8 mouse cellular contexts compared by ENCODE assay signal in genomic region chr14:108914336-108914735, GRCm38 (mm10). TPM values are rescaled to one million over a fixed set of nuclear protein-coding genes. Genes with fewer than 3 reads are reported as not detected.
DNase-seq lines count a peak whose midpoint lies in the region; ATAC-seq lines count a peak whose summit lies in the region.

No protein-coding gene starts in this region.

- 13% methylated on average over 16 of the region's 16 CpGs for WGBS in kidney, embryonic 15.5 days
- 16% methylated on average over 16 of the region's 16 CpGs for WGBS in embryonic facial prominence, embryonic 13.5 days
- 13% methylated on average over 16 of the region's 16 CpGs for WGBS in hindbrain, embryonic 11.5 days
- WGBS in midbrain, embryonic 15.5 days, result 6% methylated on average over 16 of the region's 16 CpGs

- H3K9ac ChIP-seq in kidney, embryonic 15.5 days, result no peak overlapping the region
- H3K9ac ChIP-seq in embryonic facial prominence, embryonic 13.5 days, result no peak overlapping the region
- peak overlapping the region; percentile 71; the same call in 1 of the 2 replicates for H3K9ac ChIP-seq in hindbrain, embryonic 11.5 days (ENCODE audit: low read depth, low read length)
- peak overlapping the region; percentile 90 for H3K9ac ChIP-seq in midbrain, embryonic 15.5 days

- no peak overlapping the region for H3K27ac ChIP-seq in kidney, embryonic 15.5 days
- no peak overlapping the region for H3K27ac ChIP-seq in embryonic facial prominence, embryonic 13.5 days
- H3K27ac ChIP-seq in hindbrain, embryonic 11.5 days (ENCODE audit: low read depth, low read length), result no peak overlapping the region
- H3K27ac ChIP-seq in midbrain, embryonic 15.5 days, result peak overlapping the region; percentile 96

- DNase-seq in kidney, adult 9 months, result no peak
- DNase-seq in hindbrain, embryonic 11.5 days (ENCODE audit: low spot score), result no peak
- no peak for DNase-seq in left cerebral cortex, postnatal 36 days (ENCODE audit: low spot score in 2 of 2)
- no peak for DNase-seq in gastrocnemius, adult 8-10 months (ENCODE audit: low spot score in 2 of 2)

- peaks cover 38% of the 10 kb centered on the region for H3K27me3 ChIP-seq in kidney, embryonic 15.5 days
- H3K27me3 ChIP-seq in embryonic facial prominence, embryonic 13.5 days, result peaks cover 50% of the 10 kb centered on the region
- H3K27me3 ChIP-seq in hindbrain, embryonic 11.5 days (ENCODE audit: control insufficient read depth, insufficient read depth, low read length), result peaks cover 3% of the 10 kb centered on the region; the same call in 1 of the 2 replicates
- H3K27me3 ChIP-seq in midbrain, embryonic 15.5 days (replicated peaks), result no peaks in the 10 kb centered on the region

- H3K4me3 ChIP-seq in kidney, embryonic 15.5 days (replicated peaks), result peak overlapping the region; percentile 45
- peak overlapping the region; percentile 46 for H3K4me3 ChIP-seq in embryonic facial prominence, embryonic 13.5 days
- peak overlapping the region; percentile 45 for H3K4me3 ChIP-seq in hindbrain, embryonic 11.5 days (ENCODE audit: low read depth, low read length)
- peak overlapping the region; percentile 74 for H3K4me3 ChIP-seq in midbrain, embryonic 15.5 days

- H3K9me3 ChIP-seq in kidney, embryonic 15.5 days (replicated peaks), result no peaks in the 10 kb centered on the region
- H3K9me3 ChIP-seq in embryonic facial prominence, embryonic 13.5 days, result no peaks in the 10 kb centered on the region
- H3K9me3 ChIP-seq in hindbrain, embryonic 11.5 days (ENCODE audit: control insufficient read depth, low read length), result no peaks in the 10 kb centered on the region
- no peaks in the 10 kb centered on the region for H3K9me3 ChIP-seq in midbrain, embryonic 15.5 days

- ATAC-seq in kidney, embryonic 15.5 days (replicated peaks; ENCODE audit: low FRiP score), result no peak
- no peak for ATAC-seq in embryonic facial prominence, embryonic 13.5 days (ENCODE audit: insufficient number of reproducible peaks, insufficient read depth, low FRiP score, low TSS enrichment, low read depth)
- no peak for ATAC-seq in hindbrain, embryonic 11.5 days (ENCODE audit: low FRiP score)
- ATAC-seq in midbrain, embryonic 15.5 days (replicated peaks), result no peak
- no peak for ATAC-seq in megakaryocyte, adult 5-6 weeks (ENCODE audit: poor library complexity, severe bottlenecking)

- peak overlapping the region; percentile 73 for H3K4me2 ChIP-seq in kidney, embryonic 15.5 days
- H3K4me2 ChIP-seq in embryonic facial prominence, embryonic 13.5 days, result peak overlapping the region; percentile 72
- H3K4me2 ChIP-seq in hindbrain, embryonic 11.5 days (replicated peaks; ENCODE audit: low read depth, low read length), result peak overlapping the region; percentile 84
- H3K4me2 ChIP-seq in midbrain, embryonic 15.5 days, result peak overlapping the region; percentile 78

- H3K4me1 ChIP-seq in kidney, embryonic 15.5 days, result peaks cover 42% of the 10 kb centered on the region
- H3K4me1 ChIP-seq in embryonic facial prominence, embryonic 13.5 days, result peaks cover 40% of the 10 kb centered on the region
- 0 out of 2 replicates have a peak, but pooled peaks cover 2% of the 10 kb centered on the region for H3K4me1 ChIP-seq in hindbrain, embryonic 11.5 days (replicated peaks; ENCODE audit: control insufficient read depth, insufficient read depth, low read length)
- peaks cover 16% of the 10 kb centered on the region for H3K4me1 ChIP-seq in midbrain, embryonic 15.5 days

- intact Hi-C loops in left cerebral cortex, postnatal 36 days (cut with DNase I), result loop anchor here (5.0 to 10.0 kb wide), 2 partner anchors 110 to 743 kb away; no protein-coding TSS in a partner anchor

- H3K36me3 ChIP-seq in kidney, embryonic 15.5 days, result no peaks in the 10 kb centered on the region
- H3K36me3 ChIP-seq in embryonic facial prominence, embryonic 13.5 days, result no peaks in the 10 kb centered on the region
- H3K36me3 ChIP-seq in hindbrain, embryonic 11.5 days (ENCODE audit: control insufficient read depth, insufficient read depth, low read length), result no peaks in the 10 kb centered on the region
- H3K36me3 ChIP-seq in midbrain, embryonic 15.5 days (replicated peaks), result no peaks in the 10 kb centered on the region

RNA-seq across cellular contexts. Expression of gene Slitrk1, which starts 0.4 kb away (rescaled TPM):
- polyA plus RNA-seq in kidney, embryonic 15.5 days (2015; fragmentation: Nextera tagmentation; extraction: Ambion mirVana), result 0.88 and 0.90 TPM in 2 replicates
- polyA plus RNA-seq in embryonic facial prominence, embryonic 13.5 days (2015; fragmentation: Nextera tagmentation; extraction: Ambion mirVana), result 1.9 and 2.1 TPM in 2 replicates
- polyA plus RNA-seq in hindbrain, embryonic 11.5 days (2014; fragmentation: Nextera tagmentation; extraction: Ambion mirVana), result 7.7 and 8.5 TPM in 2 replicates
- 26.8 and 31.0 TPM in 2 replicates for polyA plus RNA-seq in midbrain, embryonic 15.5 days (2015; fragmentation: Nextera tagmentation; extraction: Ambion mirVana)
- 10 to 100 TPM; 82.3 to 92.0 TPM for total RNA-seq in left cerebral cortex, postnatal 36 days (2021)
- total RNA-seq in megakaryocyte, adult 5-6 weeks (2015), result not detected in 2 replicates
- not detected in 2 replicates for total RNA-seq in megakaryocyte, adult 5-6 weeks (2017)
- under 1 TPM in 2 of 4 experiments, not detected in 2; 0.05 TPM for total RNA-seq in gastrocnemius, adult 8-10 months (2022)

Comparison
In these comparisons a context has a peak if more than half of its experiments do, and no peak if none do; other contexts are left out.
1. H3K9ac ChIP-seq: peak in hindbrain, embryonic 11.5 days (single experiment) and midbrain, embryonic 15.5 days (single experiment); none in kidney, embryonic 15.5 days (single experiment) and embryonic facial prominence, embryonic 13.5 days (single experiment).
2. Peak in every context shown above with its lines, with median percentiles within 50 percentile points of each other: H3K4me2 ChIP-seq and H3K4me3 ChIP-seq.